Mouse (Mus musculus) testis, postnatal 10 days (tissue): ENCODE data around the gene Slc4a4.

Experiments used
- DNase-seq: peaks from one replicate; pipeline ENCODE4 v3.0.0; 2021; ENCODE audit warnings: low spot score

Gene Slc4a4

DNA sequence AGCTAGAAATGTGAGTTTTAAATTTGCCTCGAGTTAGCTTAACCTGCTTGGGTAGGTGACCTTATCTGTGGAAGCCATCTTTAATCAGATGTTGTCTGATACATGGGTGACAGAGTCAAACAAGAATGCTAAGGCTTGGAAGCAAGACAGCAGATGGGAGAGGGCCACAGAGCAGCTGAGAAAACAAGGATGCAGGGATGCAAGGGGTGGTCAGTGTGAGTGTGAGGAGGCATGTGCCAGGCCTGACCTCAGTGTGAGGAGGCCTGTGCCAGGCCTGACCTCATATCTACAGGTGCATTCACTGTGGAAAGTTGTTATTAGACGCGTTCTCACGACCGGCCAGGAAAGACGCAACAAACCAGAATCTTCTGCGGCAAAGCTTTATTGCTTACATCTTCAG lies 114.0 kb downstream of the Slc4a4 start:
- DNase-seq: no peak

DNA sequence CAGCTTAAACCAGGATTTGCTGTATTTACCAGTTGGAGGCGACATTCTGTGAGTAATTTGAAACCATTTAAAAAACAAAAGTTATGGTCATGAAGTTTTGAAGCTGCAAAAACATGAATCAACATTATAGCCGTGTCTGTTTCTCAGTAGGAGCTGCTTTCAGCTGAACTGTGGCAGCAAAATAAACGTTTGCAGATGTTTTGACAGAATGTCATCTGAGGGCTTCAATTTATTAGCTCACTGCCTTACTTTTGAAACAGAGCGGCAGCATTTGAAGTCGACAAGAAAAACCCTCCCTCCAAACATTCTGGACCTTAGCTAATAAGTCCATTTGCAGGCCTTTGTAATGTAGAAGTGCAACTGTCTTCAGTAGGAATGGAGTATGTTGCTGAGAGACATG lies 123.5 kb downstream of the Slc4a4 start:
- no peak for DNase-seq

- no peak for DNase-seq
These were observed 125.8 kb downstream of the Slc4a4 start for GRCm38 (mm10) chr5:89012456-89012855.

DNA sequence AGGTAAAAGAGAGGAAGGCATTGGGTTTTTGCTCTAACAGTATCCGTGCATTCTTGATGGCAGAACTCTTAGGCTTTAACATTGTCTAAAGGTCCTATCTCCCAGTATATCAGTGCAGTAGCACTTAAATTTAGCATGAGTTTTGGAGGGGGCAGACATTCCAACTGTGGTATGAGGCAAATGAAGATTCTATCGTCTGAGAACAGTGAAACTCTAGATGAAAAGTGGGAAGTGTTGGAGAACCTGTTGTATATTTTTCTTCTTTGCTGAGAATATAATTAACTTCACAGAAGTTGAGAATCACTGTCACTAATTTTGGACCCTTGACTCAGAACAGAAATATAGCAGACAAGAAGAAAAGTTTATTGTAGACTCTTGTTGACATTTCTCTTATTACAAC lies 128.2 kb downstream of the Slc4a4 start:
- no peak for DNase-seq

DNA sequence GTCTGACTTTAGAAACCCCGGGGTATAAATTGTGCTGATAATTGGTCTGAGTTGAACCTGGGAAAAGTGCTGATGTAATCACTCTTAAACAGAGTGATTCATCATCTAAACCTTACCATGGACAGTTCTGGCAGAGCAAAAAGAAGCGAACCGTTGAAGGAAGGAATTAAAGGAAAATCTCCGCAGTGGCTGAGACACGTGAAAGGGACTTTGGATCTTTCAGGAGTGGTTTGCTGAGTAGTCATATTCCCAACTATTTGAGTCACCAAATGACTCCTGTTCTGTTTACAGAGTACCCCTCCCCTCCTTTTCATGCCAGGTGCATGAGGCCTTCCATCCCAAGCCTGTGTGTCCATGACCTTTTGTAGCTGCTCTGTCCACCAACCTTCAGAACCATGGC lies 129.3 kb downstream of the Slc4a4 start:
- DNase-seq: no peak

GRCm38 (mm10) chr5:89018537-89018936 lies 131.9 kb downstream of the Slc4a4 start:
- no peak for DNase-seq

DNA sequence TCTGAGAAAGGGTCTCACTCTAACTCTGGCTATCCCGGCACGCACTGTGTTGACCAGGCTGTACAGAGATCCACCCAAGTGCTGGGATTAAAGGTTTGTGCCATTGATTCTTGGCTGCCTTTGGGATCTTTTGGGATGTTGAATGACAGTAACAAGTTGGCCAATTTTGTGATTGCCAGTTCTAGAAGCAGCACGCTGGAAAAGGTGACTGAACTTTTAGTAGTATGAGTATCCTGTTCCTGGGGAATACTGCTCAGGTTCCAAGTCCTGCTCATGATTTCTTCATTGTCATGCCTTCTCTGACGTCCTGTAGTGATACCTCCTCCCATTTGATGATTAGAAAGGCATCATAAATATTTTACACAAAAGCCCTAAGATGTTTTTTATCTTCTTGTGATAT lies 137.8 kb downstream of the Slc4a4 start:
- DNase-seq: no peak

GRCm38 (mm10) chr5:89027518-89028085 lies 141.0 kb downstream of the Slc4a4 start:
- no peak for DNase-seq

- no peak for DNase-seq
These were observed 146.0 kb downstream of the Slc4a4 start for GRCm38 (mm10) chr5:89032647-89033046.

- DNase-seq: no peak
These were observed 146.6 kb downstream of the Slc4a4 start for GRCm38 (mm10) chr5:89033256-89033655.

- DNase-seq: no peak
These were observed 149.5 kb downstream of the Slc4a4 start for GRCm38 (mm10) chr5:89036147-89036546.

DNA sequence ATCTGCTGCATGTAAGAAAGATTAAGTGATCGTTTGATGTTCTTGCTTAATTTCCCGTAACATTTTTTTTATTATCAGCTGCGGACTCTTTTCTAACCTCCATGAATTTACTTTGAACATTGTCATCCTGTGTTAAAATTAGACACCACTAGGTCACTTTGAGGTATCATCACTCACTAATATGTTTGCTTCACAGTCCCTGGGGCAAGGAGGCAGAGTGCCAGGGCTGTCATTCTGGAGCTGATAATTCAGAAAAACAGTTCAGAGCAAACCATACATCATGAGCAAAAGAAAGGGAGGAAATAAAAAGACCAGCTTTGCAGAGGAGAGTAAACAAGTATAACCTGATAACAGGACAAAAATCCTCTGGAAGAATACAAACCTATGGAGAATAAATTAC lies 154.2 kb downstream of the Slc4a4 start:
- DNase-seq: no peak

DNA sequence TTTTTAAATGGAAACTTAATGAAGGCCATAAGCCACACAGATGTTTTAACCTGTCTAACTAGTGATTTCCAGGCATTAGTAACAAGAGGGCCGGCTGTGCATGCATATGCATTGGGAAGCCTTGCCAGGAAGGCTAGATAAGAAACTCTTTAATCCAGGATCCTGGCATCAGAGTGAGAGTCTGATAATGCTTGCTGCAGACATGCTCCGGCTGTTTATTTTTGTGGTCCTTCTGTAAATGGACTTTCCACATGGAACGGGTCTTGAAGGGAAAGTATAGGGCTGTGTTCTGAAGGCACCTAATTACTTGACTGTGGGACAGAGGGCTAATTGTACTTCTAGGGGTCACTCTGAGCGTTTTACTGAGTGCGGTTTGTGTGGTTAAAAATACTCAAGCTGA lies 157.2 kb downstream of the Slc4a4 start:
- DNase-seq: no peak

- no peak for DNase-seq
These were observed 158.2 kb downstream of the Slc4a4 start for GRCm38 (mm10) chr5:89044801-89045200.

- no peak for DNase-seq
These were observed 165.0 kb downstream of the Slc4a4 start for GRCm38 (mm10) chr5:89051577-89051976.

- DNase-seq: no peak
These were observed 165.6 kb downstream of the Slc4a4 start for GRCm38 (mm10) chr5:89052230-89052629.

- DNase-seq: no peak
These were observed 169.0 kb downstream of the Slc4a4 start for GRCm38 (mm10) chr5:89055656-89056055.

GRCm38 (mm10) chr5:89056370-89056769 lies 169.8 kb downstream of the Slc4a4 start:
- no peak for DNase-seq

GRCm38 (mm10) chr5:89061097-89061496 lies 174.5 kb downstream of the Slc4a4 start:
- DNase-seq: no peak

GRCm38 (mm10) chr5:89062286-89062685 lies 175.7 kb downstream of the Slc4a4 start:
- no peak for DNase-seq

- DNase-seq: no peak
These were observed 180.5 kb downstream of the Slc4a4 start for GRCm38 (mm10) chr5:89067111-89067510.

DNA sequence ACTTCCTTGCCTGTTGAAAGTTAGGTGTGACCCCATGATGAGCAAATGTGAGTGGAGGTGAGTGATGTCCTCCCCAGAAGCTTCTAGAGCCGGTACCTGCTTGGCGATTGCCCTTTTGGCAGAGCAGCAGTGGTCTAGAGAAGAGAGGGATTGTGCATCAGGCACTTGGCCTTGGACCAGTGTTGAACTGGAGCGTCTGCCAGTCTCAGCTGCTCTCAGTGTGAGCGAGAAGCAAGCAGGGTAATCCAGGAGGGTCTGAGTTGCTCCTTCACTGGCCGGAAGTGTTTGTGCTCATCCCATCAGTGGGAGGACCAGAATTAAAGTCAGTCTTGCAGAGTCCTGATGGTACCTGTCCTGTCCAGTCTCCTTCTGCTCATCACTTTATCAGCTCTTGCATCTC lies 181.5 kb downstream of the Slc4a4 start:
- DNase-seq: no peak

- no peak for DNase-seq
These were observed 183.4 kb downstream of the Slc4a4 start for GRCm38 (mm10) chr5:89070051-89070450.

DNA sequence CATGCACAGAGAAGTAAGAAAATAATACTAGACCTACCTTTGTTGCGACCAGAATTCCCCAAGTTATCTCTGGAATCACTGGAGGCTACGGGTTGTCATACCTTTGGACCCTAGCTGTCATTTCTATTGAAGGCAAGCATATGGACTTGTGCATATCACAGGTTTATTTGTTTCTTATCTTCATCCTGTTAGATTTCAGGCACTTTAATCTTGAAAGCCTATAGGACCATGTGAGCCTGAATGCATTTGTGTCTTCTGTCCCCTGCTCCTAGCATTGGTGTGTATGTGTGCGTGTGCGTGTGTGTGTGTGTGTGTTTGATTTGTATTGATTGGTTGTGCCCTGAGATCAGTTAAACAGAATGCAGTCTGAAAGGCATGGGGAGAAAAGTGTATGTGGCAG lies 185.3 kb downstream of the Slc4a4 start:
- no peak for DNase-seq

DNA sequence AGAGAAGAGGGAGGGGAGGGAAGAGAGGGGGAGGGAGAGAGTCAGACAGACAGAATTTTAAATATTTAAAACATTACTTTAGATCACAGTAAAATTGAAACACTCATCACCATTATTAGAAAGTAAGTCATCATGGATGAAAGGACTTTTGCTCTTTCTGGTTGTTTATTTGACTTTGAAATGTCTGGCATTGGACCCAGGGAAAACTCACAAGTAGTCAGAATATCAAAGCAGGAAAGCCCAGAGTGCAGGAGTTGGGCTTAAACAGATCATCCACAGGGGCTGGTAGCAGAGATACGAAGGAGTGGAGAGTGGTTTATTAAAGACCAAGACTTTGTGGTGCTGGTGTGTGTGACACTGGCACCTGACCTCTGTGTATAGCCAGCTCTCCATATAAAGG lies 191.1 kb downstream of the Slc4a4 start:
- DNase-seq: no peak
